In genomic region chr2:59812641-59813040, GRCm38 (mm10) we compare ENCODE assay signal across 25 mouse cellular contexts.
"Had no signal": no experiment of that assay in that cellular context is flagged by ENCODE, and none has a peak within 500 bp of the region (broad histone marks: within the 10 kb centered on the region; RNA-seq: fewer than 3 reads in every experiment).

No protein-coding gene starts in this region.

- DNase-seq: gastrocnemius, adult 2 months; gastrocnemius, postnatal 10 days; gastrocnemius, postnatal 25 days; heart, adult 18-20 months; heart, postnatal 10 days; heart, postnatal 4 days; kidney, adult 18-20 months; kidney, adult 8-10 months; kidney, postnatal 10 days; kidney, postnatal 25 days; kidney, postnatal 4 days; liver; liver, embryonic 13.5 days had no signal

- ATAC-seq: inflammation-experienced regulatory T-cells, adult 6 months; intestine, embryonic 15.5 days; intestine, postnatal 0 days had no signal

- H3K27ac ChIP-seq: gastrocnemius, adult 2 months; heart, embryonic 10.5 days; hindbrain, embryonic 10.5 days; hindbrain, embryonic 14.5 days; intestine, embryonic 15.5 days; layer of hippocampus, adult 2 months; left cerebral cortex, adult 2 months; limb, embryonic 10.5 days; limb, embryonic 12.5 days; liver, embryonic 13.5 days had no signal

- H3K27me3 ChIP-seq: heart, embryonic 12.5 days; intestine, embryonic 15.5 days; limb, embryonic 12.5 days; liver, embryonic 13.5 days had no signal

- H3K9me3 ChIP-seq: heart, embryonic 10.5 days; heart, embryonic 12.5 days; hindbrain, embryonic 10.5 days; intestine, embryonic 15.5 days; limb, embryonic 10.5 days; limb, embryonic 12.5 days; liver, embryonic 13.5 days had no signal

- H3K9ac ChIP-seq: heart, embryonic 12.5 days; hindbrain, embryonic 14.5 days; intestine, embryonic 15.5 days; limb, embryonic 12.5 days; liver, embryonic 13.5 days had no signal

- H3K4me2 ChIP-seq: heart, embryonic 12.5 days; hindbrain, embryonic 14.5 days; intestine, embryonic 15.5 days; limb, embryonic 12.5 days; liver, embryonic 11.5 days; liver, embryonic 13.5 days had no signal

- H3K36me3 ChIP-seq: intestine, embryonic 15.5 days; liver, embryonic 13.5 days had no signal

- H3K4me1 ChIP-seq: hindbrain, embryonic 10.5 days; intestine, embryonic 15.5 days; limb, embryonic 10.5 days; limb, embryonic 12.5 days had no signal

- H3K4me3 ChIP-seq: gastrocnemius, adult 2 months; heart, embryonic 10.5 days; heart, embryonic 12.5 days; hindbrain, embryonic 10.5 days; intestine, embryonic 15.5 days; layer of hippocampus, adult 2 months; left cerebral cortex, adult 2 months; limb, embryonic 10.5 days; limb, embryonic 12.5 days; liver, embryonic 13.5 days had no signal
